Mouse (Mus musculus) spleen, adult 12 weeks (tissue): Measurements from ENCODE around the gene Dis3l.

Source experiments
- DNase-seq: peaks from one replicate; pipeline ENCODE4 v3.0.0; 2022; ENCODE audit warnings: low spot score

Dis3l gene

DNA sequence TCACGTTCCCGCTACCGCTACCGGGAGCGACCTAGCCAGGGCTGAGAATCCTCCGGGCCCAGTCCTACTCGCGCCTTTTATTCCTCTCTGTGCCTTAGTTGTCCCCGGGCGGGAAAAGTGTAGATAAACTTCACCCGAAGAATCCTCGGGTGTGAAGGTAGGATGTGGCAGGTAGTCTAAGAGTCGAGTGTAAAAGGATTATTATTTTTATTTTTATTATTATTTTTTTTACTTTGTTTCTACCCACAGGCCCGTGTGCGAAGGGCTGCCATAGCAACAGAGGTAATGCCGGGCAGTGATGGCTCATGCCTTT is at the start of gene Dis3l:
TSS of gene Dis3l (minus strand) at position 35 of the 313 bp plus-strand sequence.
- DNase-seq: no peak

DNA sequence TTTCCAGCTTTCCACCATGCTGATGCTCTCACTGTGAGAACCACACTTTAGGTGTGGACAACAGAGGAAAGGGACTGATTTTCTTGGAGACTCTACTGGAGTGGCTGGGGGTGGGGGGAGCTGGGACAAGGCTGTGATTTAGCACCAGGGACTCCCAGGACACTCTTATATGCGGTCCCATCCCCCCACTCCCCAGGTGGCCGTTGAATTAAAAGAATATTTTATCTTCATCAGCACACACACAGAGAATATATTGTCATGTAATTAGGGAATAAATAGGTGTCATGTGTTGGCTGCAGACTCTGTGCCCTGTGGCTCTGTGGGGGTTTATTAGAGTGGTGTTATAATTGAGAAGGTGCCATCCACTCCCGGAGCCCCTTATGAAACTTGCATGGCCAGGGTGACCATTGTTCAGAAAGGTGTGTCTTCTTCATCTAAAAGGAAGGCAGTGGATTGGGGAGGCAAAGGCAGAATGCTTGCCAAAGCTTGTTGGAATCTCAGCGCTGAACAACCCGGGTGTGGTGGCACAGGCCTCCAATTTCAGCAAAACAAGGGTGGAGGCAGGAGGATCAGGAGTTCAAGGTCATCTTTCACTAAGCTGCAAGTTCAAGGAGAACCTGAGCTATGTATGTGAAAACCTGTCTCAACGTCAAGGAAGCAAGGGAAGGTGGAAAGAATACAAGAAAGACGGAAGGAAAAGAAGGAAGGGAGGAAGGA is 48.6 kb upstream of the Dis3l start:
- DNase-seq: no peak

DNA sequence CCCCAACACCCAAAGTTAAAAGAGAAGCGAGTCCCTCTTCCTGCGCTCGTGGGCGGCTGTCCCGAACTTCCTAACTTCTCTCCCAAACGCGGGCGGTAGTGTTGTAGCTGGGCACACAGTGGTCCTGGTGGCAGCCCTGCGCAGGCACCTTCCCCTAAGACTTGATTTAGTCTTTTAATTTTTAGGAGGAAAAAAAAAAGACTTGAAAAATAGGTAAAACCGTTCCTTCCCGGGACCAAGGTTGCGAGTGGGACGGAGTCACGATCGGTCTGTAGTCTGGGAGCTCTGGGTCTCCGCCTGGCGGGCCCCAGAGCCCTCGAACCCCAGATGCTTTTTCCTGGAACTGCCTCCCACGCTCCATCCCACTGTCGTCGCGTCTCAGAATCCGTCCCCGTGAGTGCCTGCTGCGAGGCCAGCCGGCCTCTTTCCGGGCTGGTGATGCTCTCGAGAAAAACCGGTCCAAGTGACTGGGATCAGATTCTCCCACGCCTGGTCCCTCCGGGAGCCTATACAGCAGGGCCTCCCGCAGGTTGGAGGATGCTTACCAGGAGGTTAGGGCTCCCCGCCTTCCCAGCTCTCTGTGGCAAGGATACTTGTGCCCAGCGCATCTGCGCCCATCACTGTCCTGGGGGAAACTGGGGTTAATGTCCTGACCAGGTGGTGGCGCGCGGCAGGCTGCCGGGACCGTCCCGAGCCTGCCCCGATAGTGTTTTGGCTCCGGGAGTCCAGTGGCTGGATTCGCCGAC is 45.6 kb upstream of the Dis3l start:
- DNase-seq: no peak

DNA sequence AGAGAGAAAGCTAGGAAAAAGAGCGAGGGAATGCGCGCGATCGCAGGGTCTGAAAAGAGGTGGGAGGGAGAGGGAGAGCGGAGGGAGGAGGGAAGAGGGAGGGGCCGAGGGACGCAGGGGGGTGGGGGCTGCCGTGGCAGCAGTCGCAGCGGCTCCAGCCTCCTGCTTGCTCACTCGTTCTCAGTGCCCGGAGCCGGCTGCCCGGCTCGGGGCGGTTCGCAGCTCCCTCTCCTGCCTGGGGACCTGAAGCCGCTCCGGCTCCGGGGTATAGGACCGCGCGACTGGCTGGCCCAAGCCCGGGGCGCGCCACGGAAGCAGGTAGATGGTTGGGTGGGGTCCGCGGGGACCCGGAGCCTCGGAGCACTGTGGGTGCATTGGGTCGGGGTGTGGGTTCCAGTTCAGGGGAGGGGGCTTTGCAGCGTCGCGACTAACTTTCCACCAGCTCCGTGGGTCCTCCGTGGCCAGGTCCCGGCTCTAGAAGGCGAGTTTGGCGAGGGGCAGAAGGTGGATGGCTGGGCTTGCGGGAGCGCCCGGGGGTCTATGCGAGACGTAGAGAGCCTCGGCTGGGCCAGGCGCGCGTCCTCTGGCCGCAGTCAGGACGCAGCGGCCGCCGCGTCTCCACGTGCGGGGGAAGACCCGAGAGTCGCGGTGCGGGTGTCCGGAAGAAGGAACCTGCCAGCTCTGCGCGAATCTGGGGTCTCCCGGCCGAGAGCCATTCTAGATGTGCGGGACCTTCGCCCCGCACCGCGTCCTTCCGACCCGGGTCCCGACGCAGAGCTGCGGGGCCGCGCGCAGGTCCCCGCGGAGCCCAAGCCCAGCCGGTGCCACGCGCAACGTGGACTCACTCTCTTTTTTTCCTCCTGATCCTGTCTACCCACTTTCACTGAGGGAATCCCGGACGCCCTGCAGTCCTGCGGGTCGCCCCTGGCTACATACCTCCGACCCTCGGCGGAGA is 44.7 kb upstream of the Dis3l start, which contains the start of gene Megf11:
TSS of gene Megf11 (plus strand) at position 116 of the 955 bp plus-strand sequence.
- DNase-seq: no peak

DNA sequence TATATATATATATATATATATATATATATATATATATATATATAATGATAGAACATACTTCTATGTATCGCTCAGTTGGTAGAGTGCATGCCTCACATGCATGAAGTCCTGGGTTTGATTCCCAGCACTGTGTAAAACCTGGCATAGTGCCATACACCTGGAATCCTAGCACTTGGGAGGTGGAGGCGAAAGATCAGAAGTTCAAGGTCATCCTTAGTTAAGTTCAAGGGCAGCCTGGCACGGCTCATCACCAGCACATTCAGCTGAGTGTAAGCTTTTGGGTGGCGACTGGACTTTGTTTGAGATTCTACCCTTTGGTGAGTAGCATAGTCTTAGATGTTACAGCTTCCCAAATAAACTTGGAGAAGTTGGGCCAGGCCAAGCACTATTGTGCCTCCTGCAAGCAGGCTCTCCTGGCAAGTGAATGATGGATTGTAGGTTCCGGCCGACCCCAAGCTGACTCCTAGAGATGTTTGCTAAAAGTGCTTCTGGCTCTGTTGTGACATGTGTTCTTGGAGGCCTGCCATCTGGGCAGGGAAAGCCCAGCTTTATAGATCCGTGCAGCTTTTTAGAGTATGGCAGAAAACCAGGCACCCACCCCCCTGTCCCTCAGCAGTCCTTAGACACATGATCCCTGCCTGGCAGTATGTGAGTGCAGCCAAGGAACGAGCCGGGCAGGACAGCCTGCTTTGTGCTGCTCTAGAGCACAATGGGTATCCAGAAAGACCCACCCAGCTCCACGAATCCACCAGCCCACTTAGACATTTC is 42.1 kb upstream of the Dis3l start:
- no peak for DNase-seq

DNA sequence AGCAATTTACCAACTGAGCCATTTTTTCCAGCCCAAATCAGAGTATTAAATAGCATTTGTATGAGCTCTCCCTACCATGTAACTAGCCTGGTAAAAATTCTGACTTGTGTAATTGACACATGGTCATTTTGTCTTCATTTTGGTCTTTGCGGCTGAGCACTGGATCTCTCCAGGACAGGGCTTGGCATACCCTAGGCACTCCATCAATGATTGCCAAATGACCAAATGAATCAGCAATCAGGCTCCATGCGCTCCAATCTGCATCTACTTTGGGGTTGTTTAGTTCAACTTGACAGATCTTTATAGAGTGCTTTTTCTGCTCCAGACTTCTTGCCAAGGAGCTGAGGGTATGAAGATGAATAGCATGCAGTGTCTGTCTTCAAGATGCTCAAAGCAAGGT is 35.3 kb upstream of the Dis3l start:
- no peak for DNase-seq

DNA sequence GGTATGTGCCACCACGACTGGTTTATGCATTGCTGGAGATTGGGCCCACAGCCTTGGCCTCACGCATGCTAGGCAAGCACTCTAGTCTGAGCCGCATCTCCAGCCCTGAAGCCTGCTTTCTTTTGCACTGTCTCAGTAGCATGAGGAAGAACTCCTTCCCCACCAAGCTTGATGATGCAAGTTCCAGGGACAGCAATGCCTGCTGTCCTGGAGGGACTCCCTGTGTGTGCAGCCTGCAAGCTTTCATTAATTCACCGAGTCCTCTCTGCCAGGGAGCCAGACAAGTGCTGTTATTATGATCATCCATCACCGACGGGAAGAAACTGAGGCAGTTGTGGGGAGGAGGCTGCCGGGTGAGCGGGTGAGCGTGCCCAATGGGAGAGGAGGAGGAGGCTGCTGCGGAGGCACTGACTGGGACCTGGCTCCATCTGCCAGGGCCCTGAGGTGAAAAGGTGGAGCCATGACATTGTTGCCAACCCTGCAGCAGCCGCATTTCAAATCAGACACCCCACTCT is 30.3 kb upstream of the Dis3l start:
- DNase-seq: no peak

DNA sequence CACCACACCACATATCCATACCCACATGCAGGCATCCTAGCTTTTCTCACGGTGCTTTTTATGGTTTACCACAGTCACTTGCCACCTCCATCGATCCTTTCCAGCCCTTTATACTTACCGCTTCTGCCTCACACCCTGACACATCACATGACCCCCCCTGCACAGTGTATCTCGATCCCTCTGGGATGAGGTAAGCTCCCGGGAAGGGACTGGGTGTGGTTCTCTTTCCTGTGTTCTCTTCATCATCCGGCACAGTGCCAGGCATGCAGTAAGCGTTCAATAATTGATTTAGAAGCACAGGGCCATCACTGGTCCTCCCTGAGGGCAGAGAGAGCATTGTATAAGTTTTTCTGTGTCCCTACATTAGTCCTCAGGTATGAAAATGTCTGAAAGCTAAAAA is 28.8 kb upstream of the Dis3l start:
- DNase-seq: no peak

DNA sequence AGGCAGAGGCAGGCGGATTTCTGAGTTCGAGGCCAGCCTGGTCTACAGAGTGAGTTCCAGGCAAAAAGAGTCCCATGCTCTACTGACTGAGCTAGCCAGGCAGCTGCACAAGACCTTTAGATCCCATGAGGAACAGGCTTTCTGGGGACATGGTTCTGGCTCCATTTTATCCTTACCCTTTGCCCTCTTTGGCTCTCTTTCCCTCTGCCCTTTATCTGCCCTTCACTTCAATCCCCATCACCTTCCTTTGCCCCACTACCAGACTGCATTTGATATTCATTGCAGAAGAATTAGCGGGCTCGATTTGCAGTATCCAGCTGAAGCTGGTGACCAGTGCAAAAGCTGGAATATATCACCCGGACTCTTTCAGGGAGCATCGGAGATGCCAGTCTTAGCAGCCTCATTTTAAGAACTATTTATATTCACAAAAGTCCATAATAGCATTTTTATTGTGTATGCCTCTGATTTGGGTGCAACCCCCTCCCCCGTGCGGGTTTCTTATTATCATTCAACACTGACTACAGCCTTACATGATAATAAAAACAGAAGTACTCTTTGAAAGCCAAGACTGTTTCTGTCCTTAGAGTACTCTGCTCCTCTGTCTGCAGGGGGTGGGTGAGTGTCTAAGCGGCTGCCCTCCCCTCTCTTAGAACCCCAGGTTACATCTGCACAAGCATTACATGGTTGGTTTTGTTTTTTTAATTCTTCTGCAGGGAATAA is 20.3 kb upstream of the Dis3l start:
- no peak for DNase-seq

DNA sequence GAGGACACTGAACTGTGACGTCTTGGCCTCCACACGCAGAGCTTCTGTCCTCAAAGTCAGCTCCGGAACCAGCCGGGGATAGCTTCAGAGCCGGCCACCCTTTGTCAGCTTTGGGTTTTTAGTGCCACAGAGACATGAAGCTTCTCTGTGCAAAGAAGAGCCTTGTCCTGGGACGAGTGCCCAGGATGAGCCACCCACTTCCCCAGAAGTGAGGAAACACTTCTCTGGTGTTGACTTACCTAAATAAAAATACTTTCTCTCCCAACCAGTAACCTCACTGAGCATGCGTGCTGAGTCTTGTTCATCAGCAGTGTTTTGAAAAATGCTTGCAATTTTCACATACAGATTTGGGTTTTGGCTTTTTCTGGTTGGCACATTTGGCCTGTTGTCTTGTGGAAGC is 14.5 kb upstream of the Dis3l start:
- no peak for DNase-seq

DNA sequence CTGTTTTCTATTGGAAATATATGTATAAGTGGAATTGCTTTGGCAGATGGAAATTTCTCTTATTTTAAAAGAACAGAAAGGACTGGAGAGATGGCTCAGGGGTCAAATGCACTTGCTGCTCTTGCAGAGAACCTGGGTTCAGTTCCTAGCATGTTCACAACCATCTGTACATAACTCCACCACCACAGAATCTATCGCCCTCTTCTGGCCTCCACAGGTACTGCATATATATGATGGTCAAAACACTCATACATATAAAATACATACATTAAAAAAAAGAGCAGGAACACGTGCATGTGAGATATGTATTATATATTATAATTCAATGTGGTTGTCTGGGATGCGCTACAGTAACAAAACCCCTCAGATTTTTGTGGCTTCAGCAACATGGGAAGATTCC is 10.1 kb upstream of the Dis3l start:
- DNase-seq: peak; percentile 13

DNA sequence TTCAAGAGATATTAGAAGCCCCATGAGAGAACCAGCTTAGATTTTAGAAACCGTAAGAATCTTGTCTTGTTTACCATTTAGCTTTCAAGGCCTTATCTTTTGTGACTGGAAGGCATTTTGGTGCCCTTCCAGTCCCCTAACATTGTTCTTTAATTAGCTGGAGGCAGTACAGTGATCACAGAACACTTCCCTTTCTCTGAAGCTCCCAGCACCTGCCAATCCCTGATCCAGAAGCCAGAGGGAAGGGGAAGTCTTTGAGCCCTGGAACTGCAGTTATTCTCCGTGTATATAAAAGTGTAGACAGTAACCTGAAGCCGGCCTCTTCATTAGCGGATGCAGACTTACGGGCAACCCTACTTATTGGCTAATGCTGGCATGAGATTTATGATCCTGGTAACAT is 8.4 kb upstream of the Dis3l start:
- no peak for DNase-seq

DNA sequence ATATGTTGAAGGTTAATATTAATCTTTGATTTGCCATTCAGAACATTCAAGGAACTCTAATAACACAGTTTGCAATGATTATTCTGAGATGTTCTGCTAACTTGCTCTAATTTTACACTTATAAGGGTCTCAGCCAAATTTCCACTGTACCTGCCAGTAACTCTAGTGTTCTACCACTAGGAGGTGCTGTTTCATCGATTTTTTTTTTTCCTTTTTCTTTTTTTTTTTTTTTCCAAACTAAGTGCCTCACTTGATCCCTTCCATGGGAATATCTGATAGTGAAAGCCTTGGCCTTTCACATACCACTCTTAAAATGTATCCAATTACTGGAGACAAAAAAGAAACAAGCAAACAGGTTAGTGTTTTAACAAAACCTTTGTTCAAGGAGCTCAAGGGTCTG is 6.3 kb upstream of the Dis3l start:
- no peak for DNase-seq

DNA sequence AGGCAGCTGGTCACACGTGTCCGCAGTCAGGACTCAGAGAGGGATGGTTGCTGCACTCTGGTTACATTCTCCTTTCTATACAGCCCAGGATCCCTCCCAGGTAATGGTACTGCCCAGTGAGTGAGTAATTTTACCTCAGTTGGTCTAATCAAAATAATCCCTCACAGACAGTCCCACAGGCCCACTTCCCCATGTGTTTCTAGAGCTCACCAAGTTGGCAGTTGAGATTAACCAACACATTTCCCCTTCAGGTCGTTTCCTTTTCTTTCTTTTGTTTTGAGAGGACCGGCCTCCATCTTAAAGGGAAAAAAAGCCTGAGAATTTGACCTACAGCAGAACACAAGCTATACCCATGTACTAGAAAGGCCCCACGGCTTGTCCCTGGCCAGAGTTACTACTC is 4.8 kb upstream of the Dis3l start:
- DNase-seq: no peak

DNA sequence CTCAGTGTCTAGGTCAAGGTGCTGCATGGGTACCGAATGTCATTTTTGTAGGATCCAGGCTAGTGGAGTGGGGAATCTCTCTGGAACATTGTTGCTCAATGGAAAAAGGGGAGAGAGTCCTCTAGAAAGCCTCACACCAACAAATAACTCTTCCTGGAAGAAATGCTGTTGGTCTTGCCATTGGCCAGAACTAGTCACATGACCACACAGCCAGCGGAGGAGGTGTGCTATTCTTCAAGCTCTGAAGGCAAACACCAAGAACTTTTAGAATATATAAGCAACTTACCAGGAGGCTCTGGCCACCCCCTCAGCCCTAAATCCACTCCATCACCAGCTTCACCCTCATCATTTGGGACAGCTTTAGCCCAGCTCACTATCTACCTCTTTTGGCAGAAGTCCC is 2.6 kb upstream of the Dis3l start:
- DNase-seq: no peak

DNA sequence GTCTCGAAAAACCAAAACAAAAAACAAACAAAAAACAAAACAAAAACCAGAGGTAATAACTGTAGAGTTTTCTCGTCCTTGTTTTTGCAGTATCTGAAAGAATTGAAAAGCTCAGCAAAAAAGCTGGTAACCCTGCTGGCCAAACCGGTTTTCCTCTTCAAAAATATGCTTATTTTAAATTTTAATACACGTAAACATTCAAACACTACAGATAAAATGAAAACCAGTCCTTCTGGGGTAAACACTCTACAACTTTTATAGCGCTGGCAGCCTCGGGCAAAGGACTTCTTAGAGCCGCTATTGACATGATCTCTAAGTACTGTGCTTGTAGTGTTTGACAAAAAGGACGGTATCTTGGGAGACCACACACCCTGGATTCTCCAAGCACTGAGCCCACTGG is 583 bp upstream of the Dis3l start:
- DNase-seq: no peak

DNA sequence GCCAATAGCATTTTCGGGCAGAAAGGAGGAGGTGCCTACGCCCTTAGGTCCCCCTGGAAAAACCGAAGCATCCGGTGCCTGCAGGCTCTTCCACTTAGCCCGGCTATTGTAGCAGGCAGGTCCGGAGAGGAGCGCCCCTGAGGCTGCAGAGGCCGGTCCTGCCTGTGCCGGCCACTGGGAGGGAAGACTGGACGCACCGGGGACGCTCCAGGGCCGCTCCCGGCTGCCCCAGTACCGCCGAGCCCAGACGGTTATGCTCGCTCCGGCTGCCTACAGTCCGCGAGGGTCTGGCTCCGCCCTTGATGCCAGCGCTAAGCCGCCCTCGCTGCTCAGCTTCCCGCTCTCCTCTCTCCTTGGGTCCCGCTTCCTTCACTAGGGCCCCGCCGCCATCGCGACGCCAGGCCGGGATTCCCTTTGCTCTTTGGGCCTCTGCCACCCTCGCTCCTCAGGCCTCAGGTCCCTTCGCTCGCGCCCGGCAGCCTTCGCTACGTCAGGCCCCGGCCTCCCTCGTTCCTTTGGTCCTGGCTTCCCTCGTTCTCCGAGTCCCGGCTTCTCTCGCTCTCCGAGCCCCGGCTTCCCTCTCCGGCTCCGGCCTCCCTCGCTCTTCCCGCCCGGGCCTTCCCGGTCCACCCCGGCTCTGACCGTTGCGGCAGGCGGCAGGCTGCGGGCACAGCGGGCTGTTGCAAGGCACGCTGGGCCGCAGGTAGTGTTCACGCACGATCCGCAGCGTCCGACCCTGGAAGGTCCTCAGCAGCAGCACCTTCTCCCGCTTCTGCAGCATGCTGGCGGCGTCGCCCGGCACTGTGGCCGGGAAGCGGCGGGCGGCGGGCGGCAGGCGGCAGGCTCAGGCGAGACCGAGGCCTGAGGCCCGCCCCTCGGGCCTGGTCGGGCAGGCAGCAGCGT is 486 bp downstream of the Dis3l start:
- peak; percentile 73 for DNase-seq

DNA sequence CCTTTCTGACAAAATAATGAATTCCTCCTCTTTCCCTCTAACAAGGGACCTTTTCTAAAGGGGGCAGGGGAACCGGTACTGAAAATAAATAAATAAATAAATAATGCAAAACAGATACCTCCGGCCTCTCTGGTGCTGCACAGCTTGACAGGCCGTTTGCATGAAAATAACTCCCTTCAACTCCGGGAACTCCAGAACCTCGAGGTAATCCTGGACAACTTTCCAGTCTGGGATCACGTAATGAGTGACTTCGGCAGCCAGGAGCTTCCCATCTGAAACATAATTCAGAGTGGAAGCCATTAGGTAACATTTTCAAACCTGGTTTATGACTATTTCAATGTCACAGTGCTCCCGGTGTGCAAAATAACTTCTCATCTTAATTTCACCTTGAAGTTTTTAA is 1.7 kb downstream of the Dis3l start:
- DNase-seq: no peak

DNA sequence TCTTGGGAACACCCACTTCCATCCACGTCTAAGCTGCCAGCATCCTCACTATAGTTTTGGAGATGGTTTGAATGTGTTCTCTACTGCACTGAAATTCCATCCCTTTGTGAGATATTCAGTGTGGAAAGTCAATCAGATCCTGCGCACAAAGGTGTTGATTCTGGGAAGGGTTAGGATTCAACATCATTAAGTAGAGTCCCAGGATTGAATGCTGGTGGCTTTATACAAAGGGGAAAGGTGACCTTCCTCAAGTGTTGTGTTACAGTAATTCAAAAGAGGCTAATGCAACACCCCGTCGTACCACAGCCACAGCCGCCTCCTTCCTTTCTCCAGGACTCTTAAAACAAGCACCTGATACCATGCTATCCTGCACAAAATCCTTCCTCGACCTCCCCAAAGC is 5.3 kb downstream of the Dis3l start:
- no peak for DNase-seq

DNA sequence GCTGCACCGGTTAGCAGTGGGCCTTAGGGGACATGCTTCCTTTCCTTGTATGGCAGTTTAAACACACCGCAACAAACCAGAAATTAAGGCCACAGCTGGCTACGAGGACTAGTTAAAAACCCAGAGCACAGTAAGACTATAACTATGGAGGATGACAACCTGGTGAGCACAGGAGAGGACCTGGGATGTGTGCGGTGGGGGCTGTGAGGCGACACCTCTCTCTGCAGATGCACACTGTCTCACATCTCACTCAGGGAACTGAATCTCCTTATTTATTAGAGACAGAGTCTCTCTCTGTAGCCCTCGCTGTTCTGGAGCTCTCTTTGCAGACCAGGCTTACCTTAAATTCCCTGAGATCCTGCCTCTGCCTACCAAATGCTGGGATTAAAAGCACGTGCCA is 17.1 kb downstream of the Dis3l start:
- no peak for DNase-seq
